Mouse (Mus musculus) liver, embryonic 14.5 days (tissue): ENCODE measurements around the gene Lyzl4.

ENCODE experiments used
- CTCF ChIP-seq: IDR thresholded peaks from 2 replicates; pipeline ENCODE4 v1.5.1; 2016; ENCODE audit warnings: antibody characterized with exemption, low read depth, control low read depth
- EP300 ChIP-seq: IDR thresholded peaks from 2 replicates; pipeline ENCODE4 v1.6.1; 2016; ENCODE audit warnings: antibody characterized with exemption, low read depth

- TF ChIP-seq CTCF (no peak), EP300 (no peak)
Measured at GRCm38 (mm10) chr9:121663467-121663866, 21.6 kb upstream of the Lyzl4 start.
